Mouse (Mus musculus) MN1 (cell line): Measurements from ENCODE around the gene Rragc.
A peak's percentile ranks its signal among the peaks of the same experiment; 100 is the strongest.

Experiments
- DNase-seq: peaks from one replicate; pipeline ENCODE4 v3.0.0-alpha.2; 2016; ENCODE audit warnings: low spot score

Gene Rragc

DNA sequence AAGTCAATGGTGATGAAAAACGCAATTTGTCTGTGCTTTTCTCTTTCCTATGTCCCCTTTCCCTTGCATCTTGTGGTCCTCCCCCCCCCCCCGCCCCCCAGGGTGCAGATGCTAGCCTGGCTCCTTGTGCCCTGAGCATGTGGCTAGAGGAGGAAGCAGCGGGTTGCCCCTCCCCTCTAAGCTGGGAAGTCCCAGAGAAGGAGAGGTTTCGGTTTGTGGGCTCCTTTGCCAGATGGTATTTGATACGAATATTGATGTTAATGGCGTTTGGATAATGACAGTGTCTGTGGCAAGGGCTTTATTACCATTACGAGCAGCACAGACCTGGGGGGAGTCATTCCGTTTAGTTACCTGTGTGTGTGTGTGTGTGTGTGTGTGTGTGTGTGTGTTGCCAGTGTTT is 34.8 kb downstream of the Rragc start:
- DNase-seq: no peak

DNA sequence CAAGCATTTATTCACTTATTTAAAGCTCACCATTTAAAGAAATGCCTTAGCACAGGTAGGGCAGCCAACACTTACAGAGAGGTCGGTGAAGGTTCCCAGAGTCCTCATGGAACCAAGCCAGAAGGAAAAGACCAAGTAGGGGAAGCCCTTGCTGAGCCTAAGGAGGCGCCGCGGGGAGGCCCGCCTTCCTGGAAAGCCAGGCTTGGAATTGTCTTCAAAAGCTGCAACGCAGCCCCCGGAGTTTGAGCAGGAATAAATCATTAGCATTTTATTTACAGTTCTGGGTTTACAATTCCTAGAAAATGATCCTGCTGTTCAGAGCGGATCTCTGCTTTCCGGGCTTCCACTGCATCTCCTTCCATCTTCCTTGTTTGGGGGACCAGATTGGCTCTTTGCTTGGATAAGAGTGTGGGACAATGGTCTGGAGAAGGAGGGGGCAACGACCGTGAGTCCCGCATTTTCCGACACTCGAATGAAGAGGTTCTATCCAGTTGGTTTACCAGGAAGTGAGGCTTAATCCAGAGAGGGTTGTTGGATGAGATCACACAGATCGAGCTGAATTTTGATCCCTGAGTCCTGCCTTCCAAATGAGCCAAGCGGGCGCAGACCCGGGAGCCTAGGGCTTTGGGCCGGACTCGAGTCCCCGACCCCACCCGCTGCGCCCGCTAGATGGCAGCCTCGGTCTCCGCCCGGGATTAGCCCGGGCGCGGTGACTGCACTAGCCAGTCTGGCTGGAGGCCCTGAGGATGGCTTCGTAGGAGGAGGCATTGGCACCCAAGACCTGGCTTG is 39.7 kb downstream of the Rragc start:
- peak; percentile 60 for DNase-seq

DNA sequence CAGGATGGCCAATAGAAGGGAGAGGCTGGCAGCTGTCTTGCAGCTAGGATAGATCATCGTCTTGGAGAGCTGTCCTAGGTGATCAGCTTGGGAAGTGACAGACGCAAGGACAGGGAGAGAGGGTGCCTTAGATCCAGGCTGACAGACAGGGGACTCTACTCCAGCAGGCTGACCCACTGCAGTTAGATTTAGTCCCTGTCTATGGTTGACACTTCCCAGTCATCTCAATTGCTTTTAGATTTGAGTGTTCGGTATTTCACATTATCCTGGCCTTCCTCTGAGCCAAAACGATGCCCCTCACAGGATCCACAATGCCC is 40.2 kb downstream of the Rragc start:
- no peak for DNase-seq

- DNase-seq: no peak
Measured at GRCm38 (mm10) chr4:123957891-123958290, 40.6 kb downstream of the Rragc start.

- DNase-seq: no peak
Measured at GRCm38 (mm10) chr4:123960955-123961354, 43.7 kb downstream of the Rragc start.

GRCm38 (mm10) chr4:123962721-123963120 is 45.5 kb downstream of the Rragc start:
- DNase-seq: no peak

DNA sequence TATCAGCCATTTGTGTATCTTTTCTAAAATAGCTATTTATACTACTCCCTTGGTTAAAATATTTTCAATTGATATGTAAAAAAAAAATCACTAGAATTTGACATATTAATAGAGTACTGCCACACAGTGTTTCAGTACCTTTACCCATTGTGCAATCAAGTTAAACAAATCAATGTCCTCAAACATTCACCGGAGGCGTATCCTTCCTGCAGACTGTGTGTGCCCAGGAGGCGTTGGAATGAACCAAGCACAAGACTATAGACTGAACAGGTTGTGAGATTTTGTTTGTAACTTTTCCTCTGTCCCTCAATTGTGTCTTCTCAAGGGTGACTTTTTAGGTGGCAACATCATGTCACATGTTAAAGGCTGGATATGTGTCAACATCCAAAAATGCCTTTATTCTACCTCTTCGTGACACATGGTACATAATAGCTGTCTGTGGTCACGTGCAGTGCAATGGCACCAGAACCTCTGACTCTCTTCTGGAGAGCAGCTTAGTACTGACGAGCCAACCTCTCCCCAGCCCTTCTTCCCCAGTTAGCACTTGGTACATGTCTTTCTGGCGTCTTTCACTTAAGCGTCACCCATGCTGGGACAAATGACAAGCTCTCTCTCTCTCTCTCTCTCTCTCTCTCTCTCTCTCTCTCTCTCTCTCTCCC is 51.5 kb downstream of the Rragc start:
- DNase-seq: no peak

DNA sequence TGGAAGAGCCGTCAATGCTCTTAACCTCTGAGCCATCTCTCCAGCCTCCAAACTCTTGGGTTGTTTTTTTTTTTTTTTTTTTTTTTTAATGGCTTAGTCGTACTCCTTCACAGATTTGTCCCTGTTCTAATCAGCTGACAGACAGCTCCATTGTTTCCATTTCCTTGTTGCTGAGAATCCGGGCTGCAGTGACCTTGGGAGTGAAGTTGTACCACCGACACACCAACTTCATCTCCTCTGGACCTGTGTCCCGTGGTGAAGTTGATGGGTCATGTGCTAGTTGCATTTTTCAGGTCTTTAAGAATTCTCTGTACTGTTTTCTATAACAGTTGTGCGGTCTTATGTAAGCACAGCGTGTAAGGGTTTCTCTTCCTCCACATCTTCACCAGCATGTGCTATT is 52.2 kb downstream of the Rragc start:
- no peak for DNase-seq

GRCm38 (mm10) chr4:123971059-123971458 is 53.8 kb downstream of the Rragc start:
- no peak for DNase-seq

GRCm38 (mm10) chr4:123972423-123973049 is 55.3 kb downstream of the Rragc start:
- no peak for DNase-seq

GRCm38 (mm10) chr4:123982105-123982504 is 64.9 kb downstream of the Rragc start:
- DNase-seq: no peak
